ENCODE assay signal across 8 mouse cellular contexts in genomic region chr17:71869372-71870231, GRCm38 (mm10).
DNase-seq lines count a peak whose midpoint lies in the region; ATAC-seq lines count a peak whose summit lies in the region.

No protein-coding gene starts in this region.

- H3K27ac ChIP-seq in embryonic facial prominence, embryonic 12.5 days: no peak overlapping the region
- no peak overlapping the region for H3K27ac ChIP-seq in midbrain, embryonic 11.5 days (ENCODE audit: low read depth, low read length)
- H3K27ac ChIP-seq in stomach, embryonic 14.5 days (ENCODE audit: low read length): no peak overlapping the region

- H3K27me3 ChIP-seq in embryonic facial prominence, embryonic 12.5 days: 0 out of 2 replicates have a peak, but pooled peaks cover 5% of the 10 kb centered on the region
- H3K27me3 ChIP-seq in midbrain, embryonic 11.5 days (ENCODE audit: control insufficient read depth, insufficient read depth, low read length): peaks cover 2% of the 10 kb centered on the region; the same call in 1 of the 2 replicates
- no peaks in the 10 kb centered on the region for H3K27me3 ChIP-seq in stomach, embryonic 14.5 days (ENCODE audit: control insufficient read depth, insufficient read depth, low read length)

- peak overlapping the region; percentile 46 for H3K4me3 ChIP-seq in embryonic facial prominence, embryonic 12.5 days
- peak overlapping the region; percentile 39 for H3K4me3 ChIP-seq in midbrain, embryonic 11.5 days (ENCODE audit: low read depth, low read length)
- H3K4me3 ChIP-seq in stomach, embryonic 14.5 days (ENCODE audit: low read depth, low read length): peak overlapping the region; percentile 44

- ATAC-seq in embryonic facial prominence, embryonic 12.5 days (ENCODE audit: insufficient number of reproducible peaks, insufficient read depth, low FRiP score, low TSS enrichment): peak; percentile 60
- ATAC-seq in midbrain, embryonic 11.5 days (ENCODE audit: low FRiP score): peak; percentile 84
- peak; percentile 71; the same call in 1 of the 2 replicates for ATAC-seq in stomach, embryonic 14.5 days (ENCODE audit: insufficient number of reproducible peaks, insufficient read depth, low FRiP score, low read depth)
- no peak for ATAC-seq in activated CD4-positive, CD25-positive, alpha-beta regulatory T cell, adult 4 months

- H3K4me1 ChIP-seq in embryonic facial prominence, embryonic 12.5 days: no peaks in the 10 kb centered on the region; the same call in 1 of the 2 replicates
- H3K4me1 ChIP-seq in midbrain, embryonic 11.5 days (ENCODE audit: control insufficient read depth, insufficient read depth, low read length): peaks cover 5% of the 10 kb centered on the region
- no peaks in the 10 kb centered on the region for H3K4me1 ChIP-seq in stomach, embryonic 14.5 days (ENCODE audit: control insufficient read depth, insufficient read depth, low read length)

- H3K9me3 ChIP-seq in embryonic facial prominence, embryonic 12.5 days: no peaks in the 10 kb centered on the region
- H3K9me3 ChIP-seq in midbrain, embryonic 11.5 days (ENCODE audit: control insufficient read depth, low read length): no peaks in the 10 kb centered on the region
- no peaks in the 10 kb centered on the region for H3K9me3 ChIP-seq in stomach, embryonic 14.5 days (ENCODE audit: control insufficient read depth, low read depth, low read length)

- no peaks in the 10 kb centered on the region for H3K36me3 ChIP-seq in embryonic facial prominence, embryonic 12.5 days
- H3K36me3 ChIP-seq in midbrain, embryonic 11.5 days (ENCODE audit: control insufficient read depth, insufficient read depth, low read length): no peaks in the 10 kb centered on the region
- no peaks in the 10 kb centered on the region for H3K36me3 ChIP-seq in stomach, embryonic 14.5 days (ENCODE audit: control insufficient read depth, insufficient read depth, low read length)

- 6% methylated on average over 60 of the region's 60 CpGs for WGBS in embryonic facial prominence, embryonic 12.5 days
- WGBS in midbrain, embryonic 11.5 days: 4% methylated on average over 60 of the region's 60 CpGs
- WGBS in stomach, embryonic 14.5 days: 8% methylated on average over 60 of the region's 60 CpGs

- peak overlapping the region; percentile 85 for H3K4me2 ChIP-seq in embryonic facial prominence, embryonic 12.5 days (replicated peaks)
- peak overlapping the region; percentile 70 for H3K4me2 ChIP-seq in midbrain, embryonic 11.5 days
- H3K4me2 ChIP-seq in stomach, embryonic 14.5 days (replicated peaks; ENCODE audit: low read depth, low read length): peak overlapping the region; percentile 93

- DNase-seq in kidney, adult 18-20 months: peak; percentile 5
- DNase-seq in kidney, adult 11 months: no peak
- DNase-seq in heart, postnatal 10 days: peak; percentile 36 to 38
- peak; percentile 36 for DNase-seq in layer of hippocampus, postnatal 36 days
- peak; percentile 95 for DNase-seq in midbrain, embryonic 11.5 days (ENCODE audit: low spot score, missing footprints)

- intact Hi-C loops in heart, postnatal 10 days (cut with DNase I): loop anchor here (5.0 kb wide), 1 partner anchor 307 kb away; no protein-coding TSS in a partner anchor

- H3K9ac ChIP-seq in embryonic facial prominence, embryonic 12.5 days: peak overlapping the region; percentile 70
- H3K9ac ChIP-seq in midbrain, embryonic 11.5 days (ENCODE audit: low read length): peak overlapping the region; percentile 75
- peak overlapping the region; percentile 61 for H3K9ac ChIP-seq in stomach, embryonic 14.5 days (replicated peaks; ENCODE audit: low read depth, low read length)
